Mouse (Mus musculus): ENCODE data around the gene Jund. TPM values are rescaled to one million over a fixed set of nuclear protein-coding genes. Genes with fewer than 3 reads are reported as not detected.

Jund gene
- polyA plus RNA-seq, 1 experiment from 2014 or later: 128 TPM

DNA sequence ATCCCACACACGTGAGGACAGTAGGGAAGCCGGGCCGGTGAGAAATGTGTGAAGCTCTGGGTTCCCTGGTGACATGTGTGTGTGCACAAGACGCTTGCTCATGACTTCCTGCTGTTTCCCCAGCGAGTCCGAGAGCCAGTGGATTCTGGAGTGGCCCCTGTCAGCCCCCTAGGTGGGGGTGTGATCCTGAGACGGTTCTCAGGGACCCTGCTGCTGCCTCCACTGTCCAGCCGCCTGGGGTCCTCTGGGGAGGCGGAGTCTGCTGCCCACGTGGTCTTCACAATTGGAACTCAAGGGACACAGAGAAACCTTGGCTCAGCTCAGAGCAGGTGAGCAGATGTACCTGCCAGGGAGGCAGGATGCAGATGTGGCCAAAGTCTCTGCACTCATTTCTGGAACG, 28.0 kb downstream of the Jund start:
- Histone ChIP-seq H3K4me3 (replicated peaks; ENCODE audit: low read length) (no peak overlapping the region), H3K36me3 (replicated peaks; ENCODE audit: control insufficient read depth, insufficient read depth) (no peaks in the 10 kb centered on the region), H3K27ac (no peak overlapping the region), H3K9ac (no peak overlapping the region), H3K4me1 (replicated peaks; ENCODE audit: control insufficient read depth, insufficient read depth, low read length) (no peaks in the 10 kb centered on the region), H3K4me2 (replicated peaks) (no peak overlapping the region), H3K9me3 (ENCODE audit: control insufficient read depth, low read length) (no peaks in the 10 kb centered on the region), H3K27me3 (ENCODE audit: control insufficient read depth, insufficient read depth, low read length) (peaks cover 43% of the 10 kb centered on the region)
- DNase-seq (ENCODE audit: low spot score) (no peak), ATAC-seq (ENCODE audit: low FRiP score) (no peak)
- WGBS: 44% methylated on average over 11 of the region's 11 CpGs

DNA sequence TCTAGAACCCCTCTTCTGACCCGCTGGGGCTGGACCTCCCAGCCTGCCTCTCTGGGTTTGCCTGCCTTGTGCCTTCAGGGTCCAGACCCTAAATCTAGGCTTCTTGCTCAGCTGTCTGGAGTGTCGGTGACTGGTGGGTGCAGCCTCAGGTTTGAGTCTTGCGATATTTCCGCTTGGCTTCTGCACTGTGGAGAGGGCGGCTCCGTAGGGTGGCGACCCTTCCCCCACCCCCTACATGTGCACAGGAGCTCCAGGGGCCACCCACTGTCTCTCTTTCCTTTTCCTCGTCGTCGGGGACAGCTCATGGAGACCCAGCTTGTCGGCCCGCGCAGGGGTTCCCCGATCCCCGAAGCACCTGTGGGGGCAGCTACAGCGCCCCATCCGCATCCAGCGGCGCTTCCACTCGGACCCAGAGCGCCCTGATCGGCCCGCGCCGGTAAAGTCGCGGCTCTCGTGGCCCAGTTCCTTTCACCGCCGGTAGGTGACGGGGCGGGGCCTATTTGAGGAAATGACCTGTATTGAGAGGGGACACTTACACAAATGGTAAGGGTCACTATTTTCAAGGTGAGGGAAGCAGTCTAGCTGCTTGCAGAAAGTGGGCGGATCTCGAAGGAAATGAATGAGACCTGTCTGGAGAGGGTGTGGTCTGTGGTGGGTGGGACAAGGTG, 31.2 kb downstream of the Jund start:
- no peaks in the 10 kb centered on the region for H3K36me3 ChIP-seq (replicated peaks; ENCODE audit: control insufficient read depth, insufficient read depth)
- no peak for DNase-seq (ENCODE audit: low spot score)
- H3K4me1 ChIP-seq (replicated peaks; ENCODE audit: control insufficient read depth, insufficient read depth, low read length): no peaks in the 10 kb centered on the region
- no peak for ATAC-seq (ENCODE audit: low FRiP score)
- 4% methylated on average over 34 of the region's 34 CpGs for WGBS
- peak overlapping the region; percentile 38 for H3K4me2 ChIP-seq (replicated peaks)
- peaks cover 43% of the 10 kb centered on the region for H3K27me3 ChIP-seq (ENCODE audit: control insufficient read depth, insufficient read depth, low read length)
- no peak overlapping the region for H3K27ac ChIP-seq
- no peaks in the 10 kb centered on the region for H3K9me3 ChIP-seq (ENCODE audit: control insufficient read depth, low read length)
- H3K9ac ChIP-seq: peak overlapping the region; percentile 44; the same call in 1 of the 2 replicates
- H3K4me3 ChIP-seq (replicated peaks; ENCODE audit: low read length): peak overlapping the region; percentile 13; the same call in 1 of the 2 replicates

DNA sequence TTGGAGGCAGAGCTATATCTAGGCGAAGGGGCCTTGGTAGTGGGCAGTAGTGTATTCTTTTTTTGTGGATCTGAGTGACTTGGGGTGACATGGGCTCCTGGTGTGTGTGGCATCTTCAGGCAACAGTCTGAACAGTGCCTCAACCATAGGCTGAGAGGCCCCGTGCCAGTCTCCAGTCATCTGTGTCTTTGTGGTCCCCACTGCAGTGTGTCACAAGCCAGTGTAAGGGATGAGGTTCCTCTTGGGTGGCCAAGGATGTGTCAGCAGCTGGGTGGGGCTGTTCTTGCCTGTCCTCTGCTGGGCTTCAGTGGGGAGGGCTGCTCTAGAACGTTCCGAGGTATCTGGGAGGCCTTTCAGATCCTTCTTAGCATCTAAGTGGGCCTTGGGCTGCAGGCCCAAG, 32.2 kb downstream of the Jund start:
- DNase-seq (ENCODE audit: low spot score) (no peak), ATAC-seq (ENCODE audit: low FRiP score) (no peak)
- Histone ChIP-seq H3K4me3 (replicated peaks; ENCODE audit: low read length) (no peak overlapping the region), H3K9me3 (ENCODE audit: control insufficient read depth, low read length) (no peaks in the 10 kb centered on the region), H3K27me3 (ENCODE audit: control insufficient read depth, insufficient read depth, low read length) (peaks cover 43% of the 10 kb centered on the region), H3K27ac (no peak overlapping the region), H3K4me2 (replicated peaks) (no peak overlapping the region), H3K9ac (no peak overlapping the region), H3K4me1 (replicated peaks; ENCODE audit: control insufficient read depth, insufficient read depth, low read length) (no peaks in the 10 kb centered on the region), H3K36me3 (replicated peaks; ENCODE audit: control insufficient read depth, insufficient read depth) (no peaks in the 10 kb centered on the region)
- WGBS: 84% methylated on average over 4 of the region's 4 CpGs

DNA sequence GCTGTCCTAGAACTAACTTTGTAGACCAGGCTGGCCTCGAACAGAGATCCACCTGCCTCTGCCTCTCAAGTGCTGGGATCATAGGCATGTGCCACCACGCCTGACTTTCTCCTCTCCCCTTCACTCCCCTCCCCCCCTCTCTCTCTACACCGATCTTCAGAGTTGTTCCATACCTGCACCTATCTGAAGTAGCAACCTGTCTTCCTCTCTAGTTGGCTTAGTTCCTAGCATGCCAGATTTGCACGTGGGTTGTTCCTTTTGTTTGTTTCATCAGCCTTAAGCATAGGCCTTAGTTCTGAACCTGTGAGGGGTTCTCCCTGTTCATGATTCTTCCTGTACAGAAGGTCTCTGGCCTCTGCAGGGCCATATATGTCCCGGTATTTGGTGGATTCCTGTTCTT, 39.0 kb downstream of the Jund start:
- ATAC-seq (ENCODE audit: low FRiP score) (no peak), DNase-seq (ENCODE audit: low spot score) (no peak)
- no peak overlapping the region for H3K4me2 ChIP-seq (replicated peaks)
- no peak overlapping the region for H3K9ac ChIP-seq
- no peak overlapping the region for H3K4me3 ChIP-seq (replicated peaks; ENCODE audit: low read length)
- WGBS: 68% methylated on average over 5 of the region's 5 CpGs
- H3K36me3 ChIP-seq (replicated peaks; ENCODE audit: control insufficient read depth, insufficient read depth): no peaks in the 10 kb centered on the region
- no peaks in the 10 kb centered on the region for H3K9me3 ChIP-seq (ENCODE audit: control insufficient read depth, low read length)
- peaks cover 25% of the 10 kb centered on the region for H3K27me3 ChIP-seq (ENCODE audit: control insufficient read depth, insufficient read depth, low read length)
- H3K4me1 ChIP-seq (replicated peaks; ENCODE audit: control insufficient read depth, insufficient read depth, low read length): no peaks in the 10 kb centered on the region
- no peak overlapping the region for H3K27ac ChIP-seq

DNA sequence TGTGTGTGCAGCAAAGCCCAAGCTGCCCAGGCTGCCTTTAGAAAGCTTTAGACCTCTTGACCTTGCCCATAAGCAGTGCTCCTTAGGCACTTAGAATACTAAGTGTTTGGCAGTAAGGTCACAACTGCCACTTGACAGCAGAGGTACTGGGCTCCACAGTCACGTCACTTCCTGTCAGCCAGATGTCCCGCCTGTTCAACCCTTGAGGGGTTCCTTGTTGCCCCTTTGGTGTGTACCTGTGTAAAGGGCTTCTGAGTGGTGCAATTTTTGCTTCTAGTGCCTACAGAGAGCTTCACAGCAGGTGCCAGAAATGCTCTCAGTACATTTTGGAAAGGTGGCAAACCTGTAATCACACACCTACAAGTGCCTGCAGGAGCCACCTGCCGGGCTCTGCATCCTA, 39.5 kb downstream of the Jund start:
- no peak for DNase-seq (ENCODE audit: low spot score)
- 76% methylated on average over 3 of the region's 3 CpGs for WGBS
- ATAC-seq (ENCODE audit: low FRiP score): no peak

DNA sequence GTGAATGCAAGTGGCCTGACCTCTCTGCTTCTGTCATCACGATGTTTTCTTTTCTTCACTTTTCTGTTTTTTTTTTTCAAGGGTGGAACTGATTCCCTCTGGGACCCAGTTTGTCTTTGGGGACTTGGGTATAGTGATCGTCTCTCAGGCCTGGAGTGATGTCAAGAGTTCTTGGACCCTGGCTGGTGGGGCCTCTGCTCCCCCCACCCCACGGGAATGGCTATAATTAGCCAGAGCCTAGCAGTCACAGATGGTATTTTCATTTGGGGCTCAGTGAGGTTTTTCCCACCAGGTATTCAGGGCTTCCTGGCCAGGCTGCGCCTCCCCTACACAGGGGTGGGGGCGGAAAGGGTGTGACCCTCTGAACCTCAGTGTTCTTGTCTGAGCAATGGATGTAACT, 42.9 kb downstream of the Jund start:
- ATAC-seq (ENCODE audit: low FRiP score) (no peak), DNase-seq (ENCODE audit: low spot score) (no peak)
- Histone ChIP-seq H3K9ac (no peak overlapping the region), H3K4me3 (replicated peaks; ENCODE audit: low read length) (no peak overlapping the region), H3K9me3 (ENCODE audit: control insufficient read depth, low read length) (no peaks in the 10 kb centered on the region), H3K27ac (no peak overlapping the region), H3K36me3 (replicated peaks; ENCODE audit: control insufficient read depth, insufficient read depth) (no peaks in the 10 kb centered on the region), H3K27me3 (ENCODE audit: control insufficient read depth, insufficient read depth, low read length) (peaks cover 61% of the 10 kb centered on the region), H3K4me2 (replicated peaks) (no peak overlapping the region), H3K4me1 (replicated peaks; ENCODE audit: control insufficient read depth, insufficient read depth, low read length) (peaks cover 12% of the 10 kb centered on the region)
- 63% methylated on average over 5 of the region's 5 CpGs for WGBS

More for the DNA sequence above, 39.5 kb downstream of the Jund start:
- no peak overlapping the region for H3K4me2 ChIP-seq (replicated peaks)
- H3K27ac ChIP-seq: no peak overlapping the region
- peaks cover under 1% of the 10 kb centered on the region; the same call in 1 of the 2 replicates for H3K4me1 ChIP-seq (replicated peaks; ENCODE audit: control insufficient read depth, insufficient read depth, low read length)
- H3K9ac ChIP-seq: no peak overlapping the region
- no peaks in the 10 kb centered on the region for H3K9me3 ChIP-seq (ENCODE audit: control insufficient read depth, low read length)
- no peaks in the 10 kb centered on the region for H3K36me3 ChIP-seq (replicated peaks; ENCODE audit: control insufficient read depth, insufficient read depth)
- peaks cover 30% of the 10 kb centered on the region for H3K27me3 ChIP-seq (ENCODE audit: control insufficient read depth, insufficient read depth, low read length)
- no peak overlapping the region for H3K4me3 ChIP-seq (replicated peaks; ENCODE audit: low read length)

DNA sequence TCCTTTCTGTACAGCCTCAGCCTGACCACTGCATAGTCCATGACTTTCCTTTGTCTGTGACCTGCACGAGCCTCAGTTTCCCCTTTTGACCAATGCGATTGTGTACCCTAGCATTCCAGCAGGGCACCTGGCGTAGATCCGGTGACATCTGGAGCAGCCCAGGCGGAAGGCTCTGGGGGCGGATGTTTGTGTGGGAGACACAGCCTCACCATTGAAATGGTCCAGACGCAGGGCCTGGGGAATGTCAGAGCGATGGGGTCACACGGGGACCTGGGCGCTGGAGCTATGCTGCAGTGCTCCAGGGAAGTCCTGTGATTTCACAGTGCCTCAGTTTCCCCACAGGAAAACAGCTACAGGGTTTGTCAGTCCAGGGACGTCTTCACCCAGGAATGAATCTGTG, 43.4 kb downstream of the Jund start:
- ATAC-seq (ENCODE audit: low FRiP score) (no peak), DNase-seq (ENCODE audit: low spot score) (no peak)
- 73% methylated on average over 11 of the region's 11 CpGs for WGBS
- no peaks in the 10 kb centered on the region for H3K36me3 ChIP-seq (replicated peaks; ENCODE audit: control insufficient read depth, insufficient read depth)
- H3K27me3 ChIP-seq (ENCODE audit: control insufficient read depth, insufficient read depth, low read length): peaks cover 66% of the 10 kb centered on the region
- no peak overlapping the region for H3K4me3 ChIP-seq (replicated peaks; ENCODE audit: low read length)
- no peaks in the 10 kb centered on the region for H3K9me3 ChIP-seq (ENCODE audit: control insufficient read depth, low read length)
- H3K4me1 ChIP-seq (replicated peaks; ENCODE audit: control insufficient read depth, insufficient read depth, low read length): peaks cover 12% of the 10 kb centered on the region
- H3K27ac ChIP-seq: no peak overlapping the region
- H3K4me2 ChIP-seq (replicated peaks): no peak overlapping the region
- H3K9ac ChIP-seq: no peak overlapping the region

DNA sequence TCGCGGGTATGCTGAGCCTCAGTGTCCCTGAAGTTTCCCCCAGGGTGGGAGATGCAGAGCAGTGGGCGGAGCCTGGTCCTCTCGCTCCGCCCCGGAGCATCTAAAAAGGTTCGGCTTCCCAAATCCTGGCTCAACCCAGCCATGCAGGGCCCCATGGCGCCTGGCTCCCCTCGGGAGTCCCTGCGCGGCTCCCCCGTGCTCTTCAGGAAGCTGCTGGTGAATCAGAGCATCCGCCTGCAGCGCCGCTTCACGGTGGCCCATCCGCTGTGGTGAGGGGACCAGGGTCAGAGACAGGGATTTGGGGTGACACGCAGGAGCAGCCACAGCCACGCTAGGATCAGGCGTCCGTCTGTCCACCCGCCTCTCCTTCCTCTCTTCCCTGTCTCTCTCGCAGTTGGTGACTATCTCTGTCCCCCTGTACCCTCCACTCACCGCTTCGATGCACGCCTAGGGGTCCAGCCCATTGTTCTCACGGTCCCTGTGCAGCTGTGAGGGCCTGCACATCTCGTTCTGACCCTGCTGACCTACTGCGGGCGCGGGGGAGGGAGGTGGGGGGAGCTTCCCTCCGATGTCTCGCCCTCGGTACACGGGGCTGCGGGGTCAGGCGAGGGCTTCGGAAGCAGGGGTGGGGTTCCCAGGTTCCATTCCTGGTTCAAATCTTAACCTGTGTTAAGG, 44.4 kb downstream of the Jund start:
- WGBS: under 1% methylated on average over 38 of the region's 38 CpGs

DNA sequence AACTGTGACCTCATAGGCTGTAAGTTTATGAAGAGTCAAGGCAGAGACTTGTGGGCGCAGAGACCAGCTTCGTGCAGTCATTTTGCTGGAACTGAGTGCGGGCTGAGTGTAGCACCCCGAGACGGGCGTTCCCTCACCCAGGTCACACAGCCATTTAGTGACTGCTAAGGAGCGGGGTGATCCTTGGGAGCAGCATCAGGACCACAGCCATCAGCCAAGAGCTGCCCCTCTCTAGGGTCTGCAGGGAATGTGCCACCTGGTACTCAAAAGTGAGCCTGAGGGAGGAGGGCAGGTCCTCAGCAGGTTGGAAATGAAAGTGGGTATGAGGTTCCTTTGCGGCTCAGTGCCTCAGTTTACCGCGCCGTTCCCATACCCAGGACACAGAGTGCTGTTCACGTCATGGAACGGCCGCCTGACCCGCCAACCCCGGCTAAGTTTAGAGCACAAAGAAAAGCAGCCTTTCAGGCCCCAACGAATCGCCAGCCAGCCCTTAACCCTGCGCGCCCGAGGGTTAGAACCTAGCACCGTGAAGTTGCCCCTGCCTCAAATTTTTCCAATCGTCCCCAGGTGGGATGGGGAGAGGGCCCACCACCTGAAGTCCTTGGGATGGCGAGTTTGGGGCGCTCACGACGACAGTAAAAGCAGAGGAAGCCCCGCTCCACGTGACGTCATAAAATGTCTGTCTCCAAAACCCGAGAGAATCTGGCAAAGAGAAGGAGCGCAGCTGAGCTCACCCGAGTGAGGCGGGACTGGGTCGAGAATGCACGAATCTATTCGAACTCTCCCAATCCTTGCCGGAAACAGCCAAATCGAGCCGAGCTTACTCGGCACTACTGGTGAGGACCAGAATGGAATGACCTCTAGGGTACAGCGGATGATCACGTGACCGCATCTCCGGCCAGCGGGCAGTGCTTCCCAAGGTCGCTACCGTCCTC, 45.2 kb downstream of the Jund start:
- H3K4me1 ChIP-seq (replicated peaks; ENCODE audit: control insufficient read depth, insufficient read depth, low read length): peaks cover 12% of the 10 kb centered on the region
- H3K36me3 ChIP-seq (replicated peaks; ENCODE audit: control insufficient read depth, insufficient read depth): no peaks in the 10 kb centered on the region
- no peak for ATAC-seq (ENCODE audit: low FRiP score)
- H3K27ac ChIP-seq: no peak overlapping the region
- peak overlapping the region; percentile 50 for H3K9ac ChIP-seq
- no peaks in the 10 kb centered on the region for H3K9me3 ChIP-seq (ENCODE audit: control insufficient read depth, low read length)
- peak overlapping the region; percentile 31 for H3K4me3 ChIP-seq (replicated peaks; ENCODE audit: low read length)
- H3K27me3 ChIP-seq (ENCODE audit: control insufficient read depth, insufficient read depth, low read length): peaks cover 67% of the 10 kb centered on the region
- peak; percentile 59 for DNase-seq (ENCODE audit: low spot score)
- peak overlapping the region; percentile 55 for H3K4me2 ChIP-seq (replicated peaks)
- WGBS: 3% methylated on average over 48 of the region's 48 CpGs

More for the DNA sequence above, 44.4 kb downstream of the Jund start:
- peaks cover 72% of the 10 kb centered on the region for H3K27me3 ChIP-seq (ENCODE audit: control insufficient read depth, insufficient read depth, low read length)
- H3K4me3 ChIP-seq (replicated peaks; ENCODE audit: low read length): peak overlapping the region; percentile 10
- DNase-seq (ENCODE audit: low spot score) (no peak), ATAC-seq (ENCODE audit: low FRiP score) (0 out of 2 replicates have a peak, but pooled peaks have one; percentile 29)
- H3K4me2 ChIP-seq (replicated peaks): peak overlapping the region; percentile 55
- no peaks in the 10 kb centered on the region for H3K36me3 ChIP-seq (replicated peaks; ENCODE audit: control insufficient read depth, insufficient read depth)
- no peaks in the 10 kb centered on the region for H3K9me3 ChIP-seq (ENCODE audit: control insufficient read depth, low read length)
- H3K9ac ChIP-seq: peak overlapping the region; percentile 50; the same call in 1 of the 2 replicates
- H3K27ac ChIP-seq: no peak overlapping the region
- H3K4me1 ChIP-seq (replicated peaks; ENCODE audit: control insufficient read depth, insufficient read depth, low read length): peaks cover 12% of the 10 kb centered on the region
